Mouse (Mus musculus) 3134 (cell line): ENCODE data around the gene Kifc3.
A peak's percentile ranks its signal among the peaks of the same experiment; 100 is the strongest.
"Not testable (repeated sequence)": the region's sequence is repeated elsewhere in the genome, so short reads cannot be mapped to it uniquely, and the experiment has no call there.

Experiments used
- DNase-seq: peaks from one replicate; pipeline ENCODE4 v3.0.0-alpha.2; 2011; ENCODE audit warnings: low spot score; ENCODE audit not compliant: insufficient read length; ENCODE audit errors: extremely low read depth

Gene Kifc3

DNA sequence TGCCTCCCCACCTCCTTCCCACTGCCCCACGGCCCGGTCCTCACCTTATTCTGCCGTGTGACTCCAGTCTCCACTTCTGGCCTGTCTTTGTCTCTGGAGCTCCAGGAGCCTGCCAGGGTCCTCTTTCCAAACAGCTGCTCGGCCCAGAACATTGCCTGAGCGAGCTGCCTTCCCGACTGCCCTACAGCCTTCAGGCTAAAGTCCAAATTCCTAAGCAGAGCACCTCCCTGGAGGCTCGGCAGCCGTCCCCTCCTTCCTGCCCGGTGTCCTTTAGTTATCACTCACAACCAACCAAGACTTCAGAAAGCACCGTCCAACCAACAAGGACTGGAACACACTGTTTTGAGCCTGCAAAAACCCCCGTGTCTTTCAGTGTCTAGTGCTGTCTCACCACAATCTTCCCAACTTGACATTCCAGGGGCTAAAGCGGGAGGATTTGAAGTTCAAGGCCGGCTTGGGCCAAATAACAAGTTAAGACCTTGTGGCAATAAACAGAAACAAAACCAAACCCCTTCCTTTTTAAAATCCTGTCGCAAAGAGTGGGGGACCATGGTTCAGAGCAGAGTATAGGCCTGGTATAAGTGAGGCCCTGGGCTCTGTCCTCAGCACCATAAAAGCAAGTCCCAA is at the start of gene Kifc3:
TSS of gene Kifc3 (minus strand) at position 164 of the 627 bp plus-strand sequence.
- DNase-seq: no peak

- no peak for DNase-seq
Measured at GRCm38 (mm10) chr8:95252056-95252455, 49.4 kb upstream of the Kifc3 start.

DNA sequence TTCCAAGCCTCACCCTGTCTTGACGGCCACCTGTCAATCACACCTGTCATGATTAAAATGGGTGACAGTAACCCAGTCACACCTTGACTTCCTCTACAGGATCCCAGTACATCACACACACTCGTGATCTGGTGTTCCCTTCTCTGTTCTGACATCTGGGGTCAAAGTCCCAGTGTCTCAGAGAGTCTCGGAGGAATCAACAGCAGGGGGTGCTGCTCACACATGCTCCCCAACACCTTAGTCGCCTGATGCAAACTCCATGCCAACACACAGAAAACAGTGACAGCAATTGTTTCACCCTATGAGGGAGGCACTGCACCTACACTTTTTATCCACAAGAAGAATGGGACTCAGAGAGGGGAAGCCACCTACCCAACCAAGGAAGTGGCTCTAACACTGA is 47.2 kb upstream of the Kifc3 start:
- DNase-seq: no peak

DNA sequence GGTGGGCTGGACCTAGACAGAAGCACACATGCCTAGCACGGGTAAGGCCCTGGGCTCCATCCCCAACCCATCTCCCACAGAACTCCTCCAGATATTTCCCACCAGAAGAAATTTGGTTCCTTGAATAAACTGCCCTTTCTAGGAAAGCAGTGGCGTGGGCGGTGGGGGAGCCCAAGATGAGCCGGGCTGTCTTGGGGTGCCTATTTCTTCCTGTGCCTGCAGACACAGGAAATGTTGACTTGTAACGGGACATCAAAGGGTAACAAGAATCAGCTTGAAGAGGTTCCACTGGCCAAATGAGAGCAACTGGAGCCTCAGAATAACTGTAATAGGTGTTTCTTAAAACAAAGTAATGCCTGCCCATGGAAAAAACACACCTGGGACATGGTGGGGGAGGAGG is 44.7 kb upstream of the Kifc3 start:
- no peak for DNase-seq

DNA sequence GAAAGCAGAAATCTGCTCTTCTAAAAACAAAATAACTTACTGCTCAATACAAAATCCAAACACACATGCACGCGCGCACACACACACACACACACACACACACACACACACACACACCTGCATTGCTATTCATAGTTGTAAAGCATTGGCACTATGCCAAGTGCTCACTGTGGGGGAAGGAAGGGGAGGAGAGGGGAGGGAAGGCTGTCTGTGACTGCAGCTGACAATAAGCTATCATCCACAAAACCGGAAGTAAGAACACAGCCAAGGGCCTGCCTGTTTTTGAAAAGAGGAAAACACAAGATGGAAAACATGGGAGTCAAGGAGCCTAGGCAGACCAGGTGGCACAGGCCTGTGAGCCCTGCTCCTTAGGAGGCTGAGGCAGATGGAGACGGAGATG is 42.6 kb upstream of the Kifc3 start:
- no peak for DNase-seq

DNA sequence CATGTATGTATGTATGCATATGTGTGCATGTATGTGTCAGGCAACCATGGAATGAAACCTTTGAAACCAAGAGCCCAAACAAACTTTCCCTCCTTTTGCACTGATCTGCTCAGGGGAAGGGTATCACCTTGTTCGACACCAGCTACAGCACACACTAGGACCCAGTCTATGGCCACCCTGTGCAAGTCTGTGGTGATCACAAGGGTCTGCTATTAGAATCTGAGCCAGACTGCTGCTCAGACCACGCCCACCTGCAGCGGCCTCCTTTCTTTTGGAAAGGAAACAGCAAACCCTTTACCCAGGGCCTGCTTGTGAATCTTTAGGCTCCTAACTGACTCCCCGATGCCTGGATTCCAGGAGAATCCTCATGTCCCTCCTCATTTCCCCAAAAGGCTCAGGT is 41.2 kb upstream of the Kifc3 start:
- DNase-seq: no peak

DNA sequence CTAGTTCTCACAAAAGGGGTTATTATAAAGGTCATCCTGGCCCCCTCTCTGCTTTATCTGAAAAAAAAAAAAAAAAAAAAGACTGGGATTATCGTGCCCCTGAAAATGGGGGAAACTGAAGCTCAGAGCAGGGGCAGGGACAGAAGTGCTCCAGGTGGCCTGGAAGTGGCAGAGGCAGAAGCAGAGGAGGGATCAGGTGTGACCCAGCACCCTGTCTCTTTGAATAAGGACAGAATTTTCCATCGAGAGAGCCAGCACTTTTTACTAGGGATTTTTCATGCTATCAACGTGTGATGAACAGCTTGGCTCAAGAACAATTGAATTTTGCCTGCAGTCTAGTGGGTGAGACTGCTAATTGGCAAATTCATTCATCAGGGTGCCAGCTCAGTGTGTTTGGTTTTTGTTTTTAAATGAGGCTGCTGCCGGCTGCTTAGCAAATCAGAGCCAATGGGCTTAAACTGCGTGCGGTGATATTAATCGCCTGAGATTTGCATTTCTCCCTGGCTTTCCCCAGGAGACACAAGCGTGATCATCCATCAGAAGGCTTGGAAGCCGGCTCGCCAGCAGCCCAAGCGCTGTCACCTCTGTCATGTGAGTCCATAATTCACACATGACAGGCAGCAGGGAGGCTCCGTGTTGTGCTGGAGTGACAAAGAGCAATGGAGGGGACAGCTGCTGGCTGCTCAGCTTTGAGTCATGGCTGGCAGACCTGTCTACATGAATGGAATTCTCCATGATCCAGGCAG is 40.4 kb upstream of the Kifc3 start:
- no peak for DNase-seq

DNA sequence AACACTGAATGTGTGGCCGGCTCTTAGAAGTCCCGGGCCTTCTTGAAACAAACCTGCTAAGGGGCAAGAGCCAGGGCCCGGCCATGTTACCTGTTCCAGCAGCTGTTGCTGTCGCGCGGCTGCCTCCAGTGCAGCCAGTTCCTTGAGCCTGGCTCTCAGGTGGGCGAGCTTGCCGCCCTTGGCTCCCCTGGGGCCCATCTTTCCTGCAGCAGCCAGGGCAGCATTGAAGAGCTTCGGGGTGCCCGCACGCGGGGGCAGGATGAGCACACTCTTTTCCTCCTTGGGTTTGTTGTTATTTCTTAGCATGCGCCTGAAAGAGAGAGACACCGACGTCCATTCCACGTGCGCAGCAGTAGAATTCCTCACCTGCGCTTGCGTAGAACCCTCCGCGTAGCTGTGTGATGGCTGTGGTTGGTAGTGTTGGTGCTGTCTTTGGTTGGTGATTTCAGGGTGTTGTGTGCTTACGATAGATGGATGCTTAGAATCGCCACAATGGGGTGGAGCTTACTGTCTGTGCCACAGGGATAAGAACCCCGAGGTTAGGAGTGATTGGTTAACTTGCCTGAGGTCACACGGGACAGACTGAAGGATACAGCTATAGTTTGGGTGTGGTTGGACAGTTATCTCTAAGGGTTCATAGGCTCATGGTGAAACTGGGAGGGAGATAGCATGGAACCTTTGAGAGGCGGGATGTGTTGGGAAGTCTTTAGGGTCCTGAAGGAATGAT is 39.6 kb upstream of the Kifc3 start:
- DNase-seq: no peak

DNA sequence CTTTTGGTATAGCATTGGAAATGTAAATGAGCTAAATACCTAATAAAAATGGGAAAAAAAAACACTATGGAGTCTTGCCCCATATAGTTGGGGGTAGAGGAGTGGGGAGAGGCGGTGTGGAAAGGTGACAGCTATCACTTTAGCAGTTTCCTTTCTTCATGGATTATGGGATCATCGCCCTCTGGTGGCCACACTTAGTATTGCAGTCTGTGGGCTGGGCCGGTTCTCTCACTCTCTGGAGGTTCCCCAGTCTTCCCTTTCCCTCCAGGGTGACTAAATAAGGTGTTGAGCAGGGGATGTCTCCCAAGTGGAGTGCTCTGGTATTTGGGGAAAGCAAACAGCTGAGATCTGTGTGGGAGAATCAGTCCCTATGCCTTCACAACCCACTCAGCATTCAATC is 33.1 kb upstream of the Kifc3 start:
- no peak for DNase-seq

DNA sequence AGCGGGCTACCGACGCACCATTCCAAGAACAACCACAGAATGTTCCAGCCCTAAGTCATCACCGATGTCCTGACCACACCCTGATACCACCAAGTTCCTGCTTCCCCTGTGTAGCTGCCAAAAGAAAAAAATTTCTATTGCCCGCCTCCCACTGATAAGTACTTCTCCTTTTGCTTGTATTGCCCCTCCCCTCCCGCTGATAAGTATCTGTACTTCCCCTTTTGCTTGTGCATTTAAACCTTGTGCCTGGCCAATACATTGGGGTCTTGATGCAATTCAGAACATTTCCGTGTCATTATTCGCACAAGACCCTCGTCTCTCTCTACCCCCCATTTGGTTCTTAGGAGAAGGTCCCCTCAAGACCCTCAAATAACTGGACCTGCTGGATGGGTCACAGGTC is 27.5 kb upstream of the Kifc3 start:
- not testable (repeated sequence) for DNase-seq

DNA sequence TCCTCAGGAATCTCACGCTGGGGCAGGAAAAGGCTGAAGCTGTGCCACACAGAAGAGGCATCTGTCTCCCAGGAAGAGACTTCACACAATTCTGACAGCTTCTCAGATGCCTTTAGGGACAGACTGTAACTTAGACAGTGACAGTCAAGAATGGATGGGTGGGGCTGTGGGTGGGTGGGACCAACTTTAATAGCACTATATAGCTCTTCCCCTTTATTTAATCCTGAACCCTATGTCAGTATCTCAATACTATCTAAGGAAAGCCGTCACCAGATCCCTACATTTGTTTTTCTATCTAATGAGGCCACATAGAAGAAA is 24.5 kb upstream of the Kifc3 start:
- DNase-seq: no peak

DNA sequence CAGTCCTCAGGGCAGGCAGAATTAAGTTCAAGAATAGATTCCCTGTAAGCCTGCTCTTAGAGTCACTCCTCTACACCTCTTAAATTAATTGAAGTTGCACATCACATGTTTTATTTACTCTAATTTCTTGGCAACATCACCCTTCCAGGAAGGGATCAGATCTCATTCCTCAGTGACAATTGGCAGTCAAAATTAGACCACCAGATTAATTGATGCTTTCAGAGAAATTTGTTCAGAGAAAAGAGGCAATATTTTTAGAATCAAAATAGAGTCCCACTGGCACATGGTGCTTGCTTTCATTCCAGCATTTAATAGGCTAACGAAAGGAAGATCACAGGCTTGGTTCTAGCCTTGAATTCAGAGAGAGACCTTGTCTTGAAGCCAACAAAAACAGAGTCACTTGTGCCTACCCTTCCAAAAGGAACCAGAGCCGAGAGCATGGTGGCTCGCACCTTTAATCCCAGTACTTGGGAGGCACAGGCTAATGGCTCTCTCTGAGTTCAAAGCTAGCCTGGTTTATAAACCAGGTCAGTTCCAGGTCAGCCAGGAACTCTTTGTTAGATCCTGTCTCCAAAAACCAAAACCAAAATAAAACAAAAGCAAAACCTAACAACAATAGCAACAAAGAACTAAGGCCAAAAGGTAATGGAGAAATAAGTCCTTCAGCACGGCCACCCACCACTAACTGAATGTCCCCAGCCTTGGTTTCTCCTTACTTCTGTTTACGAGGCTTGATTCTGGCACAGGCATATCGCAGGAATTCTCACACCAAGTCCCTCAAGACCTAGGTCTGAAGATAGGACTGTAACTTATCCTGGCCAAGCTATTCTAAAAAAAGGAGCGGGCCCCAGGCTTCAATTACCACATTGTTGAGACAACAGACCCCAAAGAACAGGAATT is 23.9 kb upstream of the Kifc3 start:
- no peak for DNase-seq

DNA sequence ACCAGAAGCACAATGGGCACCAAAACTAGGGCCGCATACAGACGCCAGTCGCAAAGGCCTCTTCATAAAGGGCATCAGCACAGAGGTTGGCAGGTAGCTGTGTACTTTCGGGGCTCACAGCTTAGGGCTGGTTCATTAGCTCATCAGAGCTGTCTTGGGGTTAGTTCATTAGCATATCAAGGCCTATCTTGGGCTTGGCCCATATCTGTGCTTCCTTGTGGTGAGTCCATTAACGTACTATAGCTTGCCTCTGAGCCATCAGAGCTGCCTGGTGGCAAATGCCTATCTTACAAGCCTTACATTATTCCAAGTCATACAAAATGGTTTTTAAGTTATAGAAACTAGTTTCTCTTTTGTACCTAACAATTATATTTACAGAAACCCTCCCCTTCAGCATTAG is 21.4 kb upstream of the Kifc3 start:
- DNase-seq: no peak

DNA sequence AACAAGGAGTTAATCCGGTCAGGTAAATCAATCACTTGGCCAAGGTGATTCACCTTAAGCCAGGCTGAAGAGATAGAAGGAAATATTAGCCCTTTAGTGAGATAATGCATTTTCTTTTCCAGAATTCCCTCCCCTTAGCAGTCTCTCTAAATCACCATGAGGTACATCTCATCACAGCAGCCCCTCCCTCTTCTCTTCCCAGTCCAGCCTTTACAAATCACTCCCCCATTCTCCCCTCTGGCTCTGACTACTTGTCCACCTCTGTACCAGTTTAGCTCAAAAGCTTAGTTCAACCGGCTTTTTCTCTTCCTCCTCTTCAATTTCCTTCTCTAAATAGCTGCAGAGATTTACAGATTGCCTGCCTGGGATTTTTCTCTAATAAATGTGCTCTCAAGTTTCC is 18.4 kb upstream of the Kifc3 start:
- DNase-seq: no peak

GRCm38 (mm10) chr8:95220571-95220998 is 18.0 kb upstream of the Kifc3 start:
- DNase-seq: no peak

DNA sequence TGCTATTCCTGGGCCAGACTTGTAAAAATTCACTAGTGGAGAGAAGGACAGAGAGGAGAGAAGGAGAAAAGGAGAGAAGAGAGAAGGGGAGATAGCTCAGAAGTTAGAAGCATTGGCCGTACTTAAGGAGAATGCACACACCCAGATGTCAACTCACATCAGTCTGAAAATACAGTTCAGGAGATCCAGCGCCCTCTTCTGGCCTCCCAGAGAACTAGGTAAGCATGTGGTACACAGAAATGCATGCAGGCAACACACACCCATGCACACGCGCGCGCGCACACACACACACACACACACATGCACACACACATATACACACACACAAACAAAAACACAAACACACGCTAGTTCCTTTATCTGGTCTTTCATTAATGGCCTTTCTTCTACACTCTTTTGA is 17.0 kb upstream of the Kifc3 start:
- DNase-seq: no peak

GRCm38 (mm10) chr8:95215709-95216360 is 13.2 kb upstream of the Kifc3 start:
- DNase-seq: no peak

- DNase-seq: peak; percentile 68
Measured at GRCm38 (mm10) chr8:95209924-95210323, 7.3 kb upstream of the Kifc3 start.

DNA sequence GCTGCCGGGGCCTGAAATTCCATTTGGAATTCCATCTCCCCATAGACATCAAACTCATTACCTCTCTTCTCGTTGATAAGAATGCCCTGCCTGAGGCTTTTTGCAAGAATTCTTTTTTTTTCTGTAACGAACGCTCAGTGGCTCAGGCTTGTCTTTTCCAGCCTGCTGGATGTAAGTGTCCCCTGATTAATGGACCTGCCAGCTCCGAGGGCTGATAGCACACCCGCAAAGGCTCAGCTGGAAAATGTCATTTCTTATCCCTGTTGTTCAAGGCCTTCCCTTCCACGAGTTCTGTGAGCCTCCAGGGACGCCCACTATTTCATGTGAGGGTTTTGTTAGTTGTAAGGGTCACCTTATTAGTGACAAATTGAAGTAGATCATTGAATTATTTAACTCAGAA is 3.3 kb upstream of the Kifc3 start:
- DNase-seq: no peak

DNA sequence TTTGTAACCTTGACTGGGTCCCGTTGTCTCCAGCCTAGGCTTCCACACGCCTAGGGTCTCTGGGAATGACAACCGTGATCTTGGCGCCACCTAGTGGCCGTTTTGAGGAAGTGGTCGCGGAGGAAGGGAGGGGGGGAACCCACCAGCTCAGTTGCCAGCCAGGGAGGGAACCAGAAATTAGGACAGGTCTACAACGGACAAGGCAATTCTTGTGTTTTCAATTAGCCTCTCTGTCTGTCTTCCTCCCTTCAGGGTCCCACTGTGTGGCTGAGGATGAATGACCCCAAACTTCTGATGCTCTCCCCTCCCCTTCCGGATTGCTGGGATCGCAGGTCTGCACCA is 1.4 kb upstream of the Kifc3 start:
- DNase-seq: no peak
